Mouse (Mus musculus) hindbrain, embryonic 15.5 days (tissue): ENCODE results near the gene Pkib. TPM values are rescaled to one million over a fixed set of nuclear protein-coding genes. Genes with fewer than 3 reads are reported as not detected.

ENCODE experiments used
- ATAC-seq: fragments of 200-750 bp; cut with Nextera tagmentation; 2 replicates; pipeline ENCODE4 v1.8.0; 2017; ENCODE audit warnings: low read depth, moderate number of reproducible peaks, moderate TSS enrichment; ENCODE audit not compliant: low FRiP score
- H3K27ac ChIP-seq: fragments of 300-500 bp; sonication (generic); replicated peaks from 2 replicates; pipeline ENCODE4 v1.5.1; 2015; ENCODE audit warnings: mild to moderate bottlenecking, inconsistent platforms
- H3K27me3 ChIP-seq: fragments of 300-500 bp; sonication (generic); 2 replicates; pipeline ENCODE4 v1.6.1; 2015; ENCODE audit warnings: control low read depth, inconsistent platforms
- H3K36me3 ChIP-seq: fragments of 300-500 bp; sonication (generic); 2 replicates; pipeline ENCODE4 v1.6.1; 2015; ENCODE audit warnings: control low read depth, inconsistent platforms
- H3K4me1 ChIP-seq: fragments of 300-500 bp; sonication (generic); replicated peaks from 2 replicates; pipeline ENCODE4 v1.6.1; 2015; ENCODE audit warnings: control low read depth, inconsistent platforms
- H3K4me2 ChIP-seq: fragments of 300-500 bp; sonication (generic); 2 replicates; pipeline ENCODE4 v1.6.1; 2015; ENCODE audit warnings: moderate library complexity, mild to moderate bottlenecking, inconsistent platforms
- H3K4me3 ChIP-seq: fragments of 300-500 bp; sonication (generic); 2 replicates; pipeline ENCODE4 v1.5.1; 2015; ENCODE audit warnings: mild to moderate bottlenecking, inconsistent platforms
- H3K9ac ChIP-seq: fragments of 300-500 bp; sonication (generic); 2 replicates; pipeline ENCODE4 v1.6.1; 2015; ENCODE audit warnings: inconsistent platforms
- H3K9me3 ChIP-seq: fragments of 300-500 bp; sonication (generic); 2 replicates; pipeline ENCODE4 v1.6.1; 2016; ENCODE audit warnings: control low read depth, inconsistent platforms
- WGBS: fragments of 180-500 bp; shearing (Covaris S2); methylation state at CpG from one replicate; pipeline ENCODE4 v1.1.7; 2015; 5-methylcytosine and 5-hydroxymethylcytosine counted together
- polyA plus RNA-seq: library from polyadenylated mRNA; unstranded; fragments of >200 nt; fragmentation: Nextera tagmentation; extraction: Ambion mirVana; gene quantifications from 2 replicates; pipeline ENCODE4 v1.2.1, GENCODE M21; 2015

Gene Pkib
- polyA plus RNA-seq, 1 experiment from 2014 or later = 5.4 TPM

GRCm38 (mm10) chr10:57653297-57653696, 21.5 kb downstream of the Pkib start:
- H3K9me3 ChIP-seq = no peaks in the 10 kb centered on the region
- 88% methylated on average over 1 of the region's 1 CpGs for WGBS

GRCm38 (mm10) chr10:57660505-57660904, 28.7 kb downstream of the Pkib start:
- no peak overlapping the region for H3K27ac ChIP-seq
- ATAC-seq = no peak
- H3K9me3 ChIP-seq = no peaks in the 10 kb centered on the region
- no peaks in the 10 kb centered on the region for H3K36me3 ChIP-seq
- no peak overlapping the region for H3K4me3 ChIP-seq
- WGBS = 95% methylated on average over 3 of the region's 3 CpGs
- no peaks in the 10 kb centered on the region for H3K27me3 ChIP-seq
- H3K9ac ChIP-seq = no peak overlapping the region
- H3K4me1 ChIP-seq = no peaks in the 10 kb centered on the region
- H3K4me2 ChIP-seq = no peak overlapping the region

More at GRCm38 (mm10) chr10:57653297-57653696, 21.5 kb downstream of the Pkib start:
- Histone ChIP-seq H3K27me3 (no peaks in the 10 kb centered on the region), H3K4me2 (no peak overlapping the region), H3K36me3 (no peaks in the 10 kb centered on the region), H3K9ac (no peak overlapping the region), H3K4me3 (no peak overlapping the region), H3K27ac (no peak overlapping the region), H3K4me1 (no peaks in the 10 kb centered on the region)
- no peak for ATAC-seq

- no peak overlapping the region for H3K27ac ChIP-seq
- no peak overlapping the region for H3K9ac ChIP-seq
- no peak overlapping the region for H3K4me2 ChIP-seq
- no peaks in the 10 kb centered on the region for H3K9me3 ChIP-seq
- H3K27me3 ChIP-seq = no peaks in the 10 kb centered on the region
- no peaks in the 10 kb centered on the region for H3K4me1 ChIP-seq
- WGBS = 87% methylated on average over 1 of the region's 1 CpGs
- H3K4me3 ChIP-seq = no peak overlapping the region
- ATAC-seq = 0 out of 2 replicates have a peak, but pooled peaks have one; percentile 23
- H3K36me3 ChIP-seq = no peaks in the 10 kb centered on the region
Measured at GRCm38 (mm10) chr10:57663758-57664157, 32.0 kb downstream of the Pkib start.

- H3K9ac ChIP-seq = no peak overlapping the region
- H3K9me3 ChIP-seq = no peaks in the 10 kb centered on the region
- H3K27ac ChIP-seq = no peak overlapping the region
- WGBS = 95% methylated on average over 2 of the region's 2 CpGs
- H3K27me3 ChIP-seq = no peaks in the 10 kb centered on the region
- H3K36me3 ChIP-seq = no peaks in the 10 kb centered on the region
- H3K4me3 ChIP-seq = no peak overlapping the region
- no peaks in the 10 kb centered on the region for H3K4me1 ChIP-seq
- no peak for ATAC-seq
- no peak overlapping the region for H3K4me2 ChIP-seq
Measured at GRCm38 (mm10) chr10:57664253-57664652, 32.5 kb downstream of the Pkib start.

- H3K4me1 ChIP-seq = no peaks in the 10 kb centered on the region
- no peaks in the 10 kb centered on the region for H3K27me3 ChIP-seq
- H3K4me3 ChIP-seq = no peak overlapping the region
- ATAC-seq = no peak
- no peak overlapping the region for H3K9ac ChIP-seq
- no peak overlapping the region for H3K4me2 ChIP-seq
- H3K9me3 ChIP-seq = no peaks in the 10 kb centered on the region
- H3K36me3 ChIP-seq = no peaks in the 10 kb centered on the region
- no peak overlapping the region for H3K27ac ChIP-seq
Measured at GRCm38 (mm10) chr10:57675740-57676139, 44.0 kb downstream of the Pkib start.

GRCm38 (mm10) chr10:57687999-57688398, 56.2 kb downstream of the Pkib start:
- no peaks in the 10 kb centered on the region for H3K9me3 ChIP-seq
- H3K4me2 ChIP-seq = no peak overlapping the region
- WGBS = 87% methylated on average over 3 of the region's 3 CpGs
- no peak overlapping the region for H3K4me3 ChIP-seq
- H3K36me3 ChIP-seq = no peaks in the 10 kb centered on the region
- no peak overlapping the region for H3K27ac ChIP-seq
- H3K4me1 ChIP-seq = no peaks in the 10 kb centered on the region
- no peaks in the 10 kb centered on the region for H3K27me3 ChIP-seq
- no peak overlapping the region for H3K9ac ChIP-seq
- ATAC-seq = no peak

- no peak for ATAC-seq
- H3K36me3 ChIP-seq = no peaks in the 10 kb centered on the region
- H3K4me2 ChIP-seq = no peak overlapping the region
- no peak overlapping the region for H3K9ac ChIP-seq
- H3K27me3 ChIP-seq = no peaks in the 10 kb centered on the region
- WGBS = 80% methylated on average over 2 of the region's 2 CpGs
- H3K4me3 ChIP-seq = no peak overlapping the region
- no peaks in the 10 kb centered on the region for H3K4me1 ChIP-seq
- H3K9me3 ChIP-seq = no peaks in the 10 kb centered on the region
- no peak overlapping the region for H3K27ac ChIP-seq
Measured at GRCm38 (mm10) chr10:57690161-57690560, 58.4 kb downstream of the Pkib start.

GRCm38 (mm10) chr10:57702246-57702645, 70.5 kb downstream of the Pkib start:
- H3K9me3 ChIP-seq = no peaks in the 10 kb centered on the region
- H3K9ac ChIP-seq = no peak overlapping the region
- WGBS = 87% methylated on average over 4 of the region's 4 CpGs
- no peaks in the 10 kb centered on the region for H3K36me3 ChIP-seq
- no peak for ATAC-seq
- no peak overlapping the region for H3K4me3 ChIP-seq
- no peaks in the 10 kb centered on the region for H3K27me3 ChIP-seq
- H3K27ac ChIP-seq = no peak overlapping the region
- H3K4me2 ChIP-seq = no peak overlapping the region
- H3K4me1 ChIP-seq = no peaks in the 10 kb centered on the region

DNA sequence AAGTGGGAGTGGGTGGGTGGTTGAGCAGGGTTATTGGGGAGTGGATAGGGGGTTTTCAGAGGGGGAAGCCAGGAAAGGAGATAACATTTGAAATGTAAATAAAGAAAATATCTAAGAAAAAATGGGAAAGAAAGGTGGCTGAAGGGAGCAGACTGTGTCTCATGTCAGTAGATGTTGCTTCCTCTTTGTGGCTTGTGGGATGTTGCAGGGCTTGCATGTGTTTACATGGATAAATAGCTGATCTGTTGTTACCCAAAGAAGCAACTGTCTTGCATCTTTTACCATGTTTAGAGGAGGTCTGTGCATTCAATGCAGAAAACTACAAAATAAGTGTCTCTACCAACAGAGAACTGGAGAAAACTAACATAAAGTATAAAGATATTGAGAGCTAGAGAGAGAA, 89.3 kb downstream of the Pkib start:
- H3K27ac ChIP-seq = no peak overlapping the region
- no peaks in the 10 kb centered on the region for H3K27me3 ChIP-seq
- H3K4me2 ChIP-seq = no peak overlapping the region
- H3K36me3 ChIP-seq = no peaks in the 10 kb centered on the region
- ATAC-seq = no peak
- H3K4me3 ChIP-seq = no peak overlapping the region
- H3K9ac ChIP-seq = no peak overlapping the region
- no peaks in the 10 kb centered on the region for H3K4me1 ChIP-seq
- H3K9me3 ChIP-seq = no peaks in the 10 kb centered on the region

DNA sequence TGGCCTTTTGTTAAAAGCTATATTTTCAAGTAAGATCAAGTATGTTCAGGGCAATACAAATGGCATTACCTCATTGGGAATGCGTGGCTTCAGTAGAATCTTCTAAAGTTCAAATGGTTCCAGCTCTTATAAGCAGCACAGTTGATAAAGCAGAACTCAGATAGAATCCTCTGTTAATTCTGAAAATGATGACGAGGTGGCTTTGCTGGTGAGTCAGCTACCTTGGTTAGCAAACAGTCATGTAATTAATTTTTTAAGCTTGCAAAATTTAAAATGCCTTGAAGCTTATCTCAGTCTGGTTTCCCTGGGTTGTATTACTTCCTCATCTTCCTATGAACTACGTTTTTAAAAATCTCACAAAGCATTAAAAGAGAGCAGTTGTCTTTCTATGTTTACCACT, 90.6 kb downstream of the Pkib start:
- no peaks in the 10 kb centered on the region for H3K27me3 ChIP-seq
- no peak overlapping the region for H3K4me2 ChIP-seq
- no peaks in the 10 kb centered on the region for H3K9me3 ChIP-seq
- H3K4me1 ChIP-seq = no peaks in the 10 kb centered on the region
- H3K27ac ChIP-seq = no peak overlapping the region
- ATAC-seq = no peak
- no peak overlapping the region for H3K9ac ChIP-seq
- H3K36me3 ChIP-seq = no peaks in the 10 kb centered on the region
- 81% methylated on average over 3 of the region's 3 CpGs for WGBS
- H3K4me3 ChIP-seq = no peak overlapping the region

- H3K9ac ChIP-seq = no peak overlapping the region
- ATAC-seq = no peak
- no peaks in the 10 kb centered on the region for H3K9me3 ChIP-seq
- no peaks in the 10 kb centered on the region for H3K4me1 ChIP-seq
- no peak overlapping the region for H3K4me3 ChIP-seq
- H3K27me3 ChIP-seq = no peaks in the 10 kb centered on the region
- H3K27ac ChIP-seq = no peak overlapping the region
- H3K36me3 ChIP-seq = no peaks in the 10 kb centered on the region
- H3K4me2 ChIP-seq = no peak overlapping the region
- WGBS = 86% methylated on average over 8 of the region's 8 CpGs
Measured at GRCm38 (mm10) chr10:57727666-57728065, 95.9 kb downstream of the Pkib start.

GRCm38 (mm10) chr10:57731672-57732071, 99.9 kb downstream of the Pkib start:
- 91% methylated on average over 3 of the region's 3 CpGs for WGBS

GRCm38 (mm10) chr10:57740733-57741132, 109.0 kb downstream of the Pkib start:
- no peak overlapping the region for H3K27ac ChIP-seq
- WGBS = 58% methylated on average over 4 of the region's 4 CpGs
- ATAC-seq = no peak

More at GRCm38 (mm10) chr10:57731672-57732071, 99.9 kb downstream of the Pkib start:
- H3K4me3 ChIP-seq = no peak overlapping the region
- H3K36me3 ChIP-seq = no peaks in the 10 kb centered on the region
- no peaks in the 10 kb centered on the region for H3K4me1 ChIP-seq
- H3K27me3 ChIP-seq = no peaks in the 10 kb centered on the region
- no peak overlapping the region for H3K9ac ChIP-seq
- H3K4me2 ChIP-seq = no peak overlapping the region
- no peak for ATAC-seq
- H3K27ac ChIP-seq = no peak overlapping the region
- no peaks in the 10 kb centered on the region for H3K9me3 ChIP-seq

More at GRCm38 (mm10) chr10:57740733-57741132, 109.0 kb downstream of the Pkib start:
- no peaks in the 10 kb centered on the region for H3K27me3 ChIP-seq
- H3K4me2 ChIP-seq = no peak overlapping the region
- no peaks in the 10 kb centered on the region for H3K9me3 ChIP-seq
- H3K9ac ChIP-seq = no peak overlapping the region
- no peak overlapping the region for H3K4me3 ChIP-seq
- no peaks in the 10 kb centered on the region for H3K36me3 ChIP-seq
- no peaks in the 10 kb centered on the region for H3K4me1 ChIP-seq
